ENCODE assay signal across 26 mouse cellular contexts in genomic region chr1:179556921-179557320, GRCm38 (mm10). TPM values are rescaled to one million over a fixed set of nuclear protein-coding genes. Genes with fewer than 3 reads are reported as not detected.
DNase-seq lines count a peak whose midpoint lies in the region; ATAC-seq and TF ChIP-seq lines count a peak whose summit lies in the region.
"Had no signal": no experiment of that assay in that cellular context is flagged by ENCODE, and none has a peak within 500 bp of the region (broad histone marks: within the 10 kb centered on the region; RNA-seq: fewer than 3 reads in every experiment).

No protein-coding gene starts in this region.

- peaks cover 29% of the 10 kb centered on the region for H3K4me1 ChIP-seq in heart, adult 2 months (ENCODE audit: control insufficient read depth, insufficient read depth, low read length)
- peaks cover 19% of the 10 kb centered on the region for H3K4me1 ChIP-seq in lung, postnatal 0 days (ENCODE audit: insufficient read depth, low read depth, low read length)
- H3K4me1 ChIP-seq: forebrain, embryonic 13.5 days had no signal

- ATAC-seq in lung, postnatal 0 days: peak; percentile 71
- ATAC-seq: forebrain, embryonic 13.5 days; forebrain, embryonic 16.5 days; Patski had no signal

- no peak for TF ChIP-seq EP300 in heart, adult 2 months (IDR thresholded peaks at IDR 0.05; ENCODE audit: insufficient read depth, low read depth, low read length)
- peak; percentile 70 for TF ChIP-seq EP300 in lung, postnatal 0 days (IDR thresholded peaks at IDR 0.05)

- H3K27me3 ChIP-seq in heart, adult 2 months (ENCODE audit: control insufficient read depth, insufficient read depth, low read length): no peaks in the 10 kb centered on the region
- no peaks in the 10 kb centered on the region for H3K27me3 ChIP-seq in lung, postnatal 0 days (replicated peaks; ENCODE audit: insufficient read depth, low read length)
- H3K27me3 ChIP-seq: CH12.LX; forebrain, embryonic 13.5 days; heart, embryonic 13.5 days; hindbrain, embryonic 12.5 days; hindbrain, embryonic 15.5 days; Patski had no signal

- TF ChIP-seq POLR2A in heart, adult 2 months (IDR thresholded peaks at IDR 0.05; ENCODE audit: insufficient read depth, low read depth, low read length): no peak

- H3K9ac ChIP-seq in heart, adult 2 months (ENCODE audit: low read depth, low read length): no peak overlapping the region
- no peak overlapping the region for H3K9ac ChIP-seq in lung, postnatal 0 days (replicated peaks; ENCODE audit: low read depth)
- H3K9ac ChIP-seq: forebrain, embryonic 13.5 days; heart, embryonic 13.5 days; hindbrain, embryonic 12.5 days; hindbrain, embryonic 15.5 days had no signal

- no peak for DNase-seq in heart, adult 2 months
- no peak for DNase-seq in heart, postnatal 36 days
- DNase-seq in lung, postnatal 0 days (ENCODE audit: low spot score): peak; percentile 87
- no peak for DNase-seq in lung, adult 18-20 months
- peak; percentile 61 for DNase-seq in adipocyte (ENCODE audit: low spot score)
- peak; percentile 56 for DNase-seq in lung, postnatal 36 days
- no peak for DNase-seq in cerebellum, postnatal 4 days (ENCODE audit: low spot score in 2 of 2)
- DNase-seq: adrenal gland, adult 2 months; adrenal gland, postnatal 14 days; B cell, adult 2 months; cerebellum, adult 11-12 months; cerebellum, adult 8-10 months; cerebellum, postnatal 10 days; cerebellum, postnatal 36 days; gastrocnemius, postnatal 14 days; heart, postnatal 14 days had no signal

- peak overlapping the region; percentile 34 for H3K27ac ChIP-seq in heart, adult 2 months
- 0 out of 2 replicates have a peak overlapping the region, but pooled peaks have one; percentile 6 for H3K27ac ChIP-seq in lung, postnatal 0 days (ENCODE audit: low read length)
- H3K27ac ChIP-seq: forebrain, embryonic 10.5 days; forebrain, embryonic 13.5 days; heart, embryonic 10.5 days; heart, embryonic 13.5 days; hindbrain, embryonic 12.5 days; hindbrain, embryonic 15.5 days had no signal

- no peak for TF ChIP-seq CTCF in heart, adult 2 months (IDR thresholded peaks at IDR 0.05)
- no peak for TF ChIP-seq CTCF in lung, postnatal 0 days (IDR thresholded peaks at IDR 0.05)

- H3K36me3 ChIP-seq in heart, adult 2 months (ENCODE audit: control insufficient read depth, insufficient read depth, low read length): peaks cover 26% of the 10 kb centered on the region
- H3K36me3 ChIP-seq in lung, postnatal 0 days (ENCODE audit: insufficient read depth, low read length): no peaks in the 10 kb centered on the region
- H3K36me3 ChIP-seq: forebrain, embryonic 10.5 days; heart, embryonic 10.5 days; heart, embryonic 13.5 days; hindbrain, embryonic 12.5 days; hindbrain, embryonic 15.5 days had no signal

- H3K4me2 ChIP-seq in lung, postnatal 0 days (replicated peaks; ENCODE audit: low read depth, low read length): no peak overlapping the region
- H3K4me2 ChIP-seq: forebrain, embryonic 13.5 days; heart, embryonic 13.5 days; hindbrain, embryonic 12.5 days; hindbrain, embryonic 15.5 days had no signal

- H3K79me2 ChIP-seq in heart, adult 2 months (replicated peaks; ENCODE audit: control insufficient read depth, insufficient read depth, low read length): peaks cover 7% of the 10 kb centered on the region; the same call in 1 of the 2 replicates

- 56% methylated on average over 3 of the region's 3 CpGs for WGBS in heart, adult 2 months
- 62% methylated on average over 3 of the region's 3 CpGs for WGBS in lung, postnatal 0 days

- no peaks in the 10 kb centered on the region for H3K9me3 ChIP-seq in lung, postnatal 0 days (ENCODE audit: low read length)
- H3K9me3 ChIP-seq: forebrain, embryonic 10.5 days; forebrain, embryonic 13.5 days; G1E; heart, embryonic 10.5 days; heart, embryonic 13.5 days; hindbrain, embryonic 12.5 days; hindbrain, embryonic 15.5 days had no signal

- H3K4me3 ChIP-seq in heart, adult 2 months: no peak overlapping the region
- no peak overlapping the region for H3K4me3 ChIP-seq in lung, postnatal 0 days (ENCODE audit: low read depth, low read length)
- H3K4me3 ChIP-seq: forebrain, embryonic 10.5 days; forebrain, embryonic 13.5 days; heart, embryonic 10.5 days; heart, embryonic 13.5 days; hindbrain, embryonic 12.5 days; hindbrain, embryonic 15.5 days had no signal

- intact Hi-C loops in heart, adult 2 months (cut with DNase I): no loop called here
- intact Hi-C loops in heart, postnatal 36 days (cut with DNase I): no loop called here

RNA-seq across cellular contexts. Expression of gene Cnst, which starts 10.8 kb away (rescaled TPM):
- 10 to 100 TPM; 46.7 to 48.8 TPM for total RNA-seq in heart, adult 2 months (2021)
- 23.4 and 45.9 TPM in 2 replicates for polyA plus RNA-seq in heart, adult 2 months (2012; rRNA removed)
- total RNA-seq in heart, postnatal 36 days (2021): 10 to 100 TPM; 45.2 to 45.4 TPM
- 13.8 and 16.8 TPM in 2 replicates for polyA plus RNA-seq in lung, postnatal 0 days (2015; fragmentation: Nextera tagmentation; extraction: Ambion mirVana)

RNA-seq across cellular contexts. Expression of gene Tfb2m, which starts 10.9 kb away (rescaled TPM):
- 10 to 100 TPM; 51.3 to 58.3 TPM for total RNA-seq in heart, adult 2 months (2021)
- polyA plus RNA-seq in heart, adult 2 months (2012; rRNA removed): 19.2 and 33.6 TPM in 2 replicates
- total RNA-seq in heart, postnatal 36 days (2021): 10 to 100 TPM; 49.4 to 56.2 TPM
- polyA plus RNA-seq in lung, postnatal 0 days (2015; fragmentation: Nextera tagmentation; extraction: Ambion mirVana): 22.3 and 26.1 TPM in 2 replicates

RNA-seq across cellular contexts. Expression of gene Smyd3, which starts 39.1 kb away (rescaled TPM):
- total RNA-seq in heart, adult 2 months (2021): 1 to 10 TPM; 7.6 to 8.1 TPM
- polyA plus RNA-seq in heart, adult 2 months (2012; rRNA removed): 2.7 and 4.2 TPM in 2 replicates
- total RNA-seq in heart, postnatal 36 days (2021): 1 to 10 TPM; 6.9 to 7.2 TPM
- polyA plus RNA-seq in lung, postnatal 0 days (2015; fragmentation: Nextera tagmentation; extraction: Ambion mirVana): 5.8 and 6.5 TPM in 2 replicates

Comparison
In these comparisons a context has a peak if more than half of its experiments do, and no peak if none do; other contexts are left out.
1. DNase-seq: peak in lung, postnatal 0 days (single experiment), adipocyte (single experiment) and lung, postnatal 36 days (single experiment); none in heart, adult 2 months (0 of 2), heart, postnatal 36 days (0 of 2), lung, adult 18-20 months (0 of 2) and cerebellum, postnatal 4 days (0 of 2).